In genomic region chr10:7182555-7183170, GRCm38 (mm10) we compare ENCODE assay signal across 7 mouse cellular contexts. TPM values are rescaled to one million over a fixed set of nuclear protein-coding genes. Genes with fewer than 3 reads are reported as not detected.
DNase-seq lines count a peak whose midpoint lies in the region; ATAC-seq and TF ChIP-seq lines count a peak whose summit lies in the region.

No protein-coding gene starts in this region.

- no peaks in the 10 kb centered on the region for H3K9me3 ChIP-seq in lung, postnatal 0 days (ENCODE audit: low read length)
- no peaks in the 10 kb centered on the region for H3K9me3 ChIP-seq in embryonic facial prominence, embryonic 15.5 days (replicated peaks)
- H3K9me3 ChIP-seq in kidney, embryonic 14.5 days (ENCODE audit: control insufficient read depth, low read length), result no peaks in the 10 kb centered on the region
- H3K9me3 ChIP-seq in stomach, embryonic 14.5 days (ENCODE audit: control insufficient read depth, low read depth, low read length), result no peaks in the 10 kb centered on the region

- H3K4me3 ChIP-seq in lung, postnatal 0 days (ENCODE audit: low read depth, low read length), result no peak overlapping the region
- H3K4me3 ChIP-seq in lung, adult 2 months (replicated peaks; ENCODE audit: extremely low read depth, low read depth, low read length), result no peak overlapping the region
- no peak overlapping the region for H3K4me3 ChIP-seq in embryonic facial prominence, embryonic 15.5 days (replicated peaks)
- H3K4me3 ChIP-seq in kidney, embryonic 14.5 days (ENCODE audit: low read length), result peak overlapping the region; percentile 5; the same call in 1 of the 2 replicates
- no peak overlapping the region for H3K4me3 ChIP-seq in stomach, embryonic 14.5 days (ENCODE audit: low read depth, low read length)
- no peak overlapping the region for H3K4me3 ChIP-seq in left cerebral cortex, adult 2 months

- peak overlapping the region; percentile 47; the same call in 1 of the 2 replicates for H3K27ac ChIP-seq in lung, postnatal 0 days (ENCODE audit: low read length)
- peak overlapping the region; percentile 82 for H3K27ac ChIP-seq in embryonic facial prominence, embryonic 15.5 days (replicated peaks)
- H3K27ac ChIP-seq in kidney, embryonic 14.5 days (ENCODE audit: low read depth, low read length), result peak overlapping the region; percentile 86
- peak overlapping the region; percentile 69 for H3K27ac ChIP-seq in stomach, embryonic 14.5 days (ENCODE audit: low read length)
- H3K27ac ChIP-seq in left cerebral cortex, adult 2 months, result no peak overlapping the region

- intact Hi-C loops in left cerebral cortex, adult 2 months (cut with DNase I), result no loop called here

- peaks cover 18% of the 10 kb centered on the region; the same call in 1 of the 2 replicates for H3K4me1 ChIP-seq in lung, postnatal 0 days (ENCODE audit: insufficient read depth, low read depth, low read length)
- peaks cover 22% of the 10 kb centered on the region for H3K4me1 ChIP-seq in lung, adult 2 months (ENCODE audit: control insufficient read depth, insufficient read depth, low read length)
- peaks cover 25% of the 10 kb centered on the region for H3K4me1 ChIP-seq in embryonic facial prominence, embryonic 15.5 days
- H3K4me1 ChIP-seq in kidney, embryonic 14.5 days (ENCODE audit: control insufficient read depth, insufficient read depth, low read length), result peaks cover 66% of the 10 kb centered on the region
- H3K4me1 ChIP-seq in stomach, embryonic 14.5 days (ENCODE audit: control insufficient read depth, insufficient read depth, low read length), result peaks cover 34% of the 10 kb centered on the region

- 32% methylated on average over 12 of the region's 12 CpGs for WGBS in lung, postnatal 0 days
- WGBS in lung, adult 2 months, result 32% methylated on average over 12 of the region's 12 CpGs
- 40% methylated on average over 12 of the region's 12 CpGs for WGBS in embryonic facial prominence, embryonic 15.5 days
- 7% methylated on average over 12 of the region's 12 CpGs for WGBS in kidney, embryonic 14.5 days
- 42% methylated on average over 12 of the region's 12 CpGs for WGBS in stomach, embryonic 14.5 days

- no peak overlapping the region for H3K9ac ChIP-seq in lung, postnatal 0 days (replicated peaks; ENCODE audit: low read depth)
- no peak overlapping the region for H3K9ac ChIP-seq in embryonic facial prominence, embryonic 15.5 days
- H3K9ac ChIP-seq in kidney, embryonic 14.5 days (ENCODE audit: low read depth, low read length), result peak overlapping the region; percentile 25
- H3K9ac ChIP-seq in stomach, embryonic 14.5 days (replicated peaks; ENCODE audit: low read depth, low read length), result no peak overlapping the region

- 0 out of 2 replicates have a peak overlapping the region, but pooled peaks have one; percentile 3 for H3K4me2 ChIP-seq in lung, postnatal 0 days (replicated peaks; ENCODE audit: low read depth, low read length)
- peak overlapping the region; percentile 30 for H3K4me2 ChIP-seq in embryonic facial prominence, embryonic 15.5 days (replicated peaks)
- H3K4me2 ChIP-seq in kidney, embryonic 14.5 days (replicated peaks; ENCODE audit: low read depth, low read length), result peak overlapping the region; percentile 24
- peak overlapping the region; percentile 29; the same call in 1 of the 2 replicates for H3K4me2 ChIP-seq in stomach, embryonic 14.5 days (replicated peaks; ENCODE audit: low read depth, low read length)

- no peak for DNase-seq in lung, postnatal 0 days (ENCODE audit: low spot score)
- no peak for DNase-seq in lung, adult 2 months
- no peak for DNase-seq in B cell, adult 2 months
- no peak for DNase-seq in left cerebral cortex, adult 2 months (ENCODE audit: extremely low spot score in 1 of 2, low spot score in 2 of 2)

- no peak; the same call in 1 of the 2 replicates for ATAC-seq in lung, postnatal 0 days
- no peak for ATAC-seq in embryonic facial prominence, embryonic 15.5 days (ENCODE audit: insufficient number of reproducible peaks, low FRiP score, low TSS enrichment, low read depth)
- ATAC-seq in kidney, embryonic 14.5 days (ENCODE audit: low FRiP score, low TSS enrichment), result peak; percentile 47
- 0 out of 2 replicates have a peak, but pooled peaks have one; percentile 10 for ATAC-seq in stomach, embryonic 14.5 days (ENCODE audit: insufficient number of reproducible peaks, insufficient read depth, low FRiP score, low read depth)

- TF ChIP-seq POLR2A in lung, adult 2 months (IDR thresholded peaks at IDR 0.05; ENCODE audit: borderline replicate concordance, extremely low read depth, low read depth, low read length), result no peak

- H3K27me3 ChIP-seq in lung, postnatal 0 days (replicated peaks; ENCODE audit: insufficient read depth, low read length), result no peaks in the 10 kb centered on the region
- no peaks in the 10 kb centered on the region for H3K27me3 ChIP-seq in embryonic facial prominence, embryonic 15.5 days
- no peaks in the 10 kb centered on the region for H3K27me3 ChIP-seq in kidney, embryonic 14.5 days (ENCODE audit: control insufficient read depth, insufficient read depth, low read length)
- no peaks in the 10 kb centered on the region for H3K27me3 ChIP-seq in stomach, embryonic 14.5 days (ENCODE audit: control insufficient read depth, insufficient read depth, low read length)

- no peak for TF ChIP-seq CTCF in lung, postnatal 0 days (IDR thresholded peaks at IDR 0.05)
- no peak for TF ChIP-seq CTCF in lung, adult 2 months (IDR thresholded peaks at IDR 0.05; ENCODE audit: insufficient read depth, low read length)
- TF ChIP-seq CTCF in left cerebral cortex, adult 2 months (IDR thresholded peaks at IDR 0.05), result no peak

- no peaks in the 10 kb centered on the region for H3K36me3 ChIP-seq in lung, postnatal 0 days (ENCODE audit: insufficient read depth, low read length)
- H3K36me3 ChIP-seq in embryonic facial prominence, embryonic 15.5 days, result no peaks in the 10 kb centered on the region
- H3K36me3 ChIP-seq in kidney, embryonic 14.5 days (ENCODE audit: control insufficient read depth, insufficient read depth, low read length), result no peaks in the 10 kb centered on the region
- H3K36me3 ChIP-seq in stomach, embryonic 14.5 days (ENCODE audit: control insufficient read depth, insufficient read depth, low read length), result no peaks in the 10 kb centered on the region

- TF ChIP-seq EP300 in lung, postnatal 0 days (IDR thresholded peaks at IDR 0.05), result no peak

RNA-seq across cellular contexts. Expression of gene Cnksr3, which starts 29.4 kb away (rescaled TPM):
- polyA plus RNA-seq in lung, postnatal 0 days (2015; fragmentation: Nextera tagmentation; extraction: Ambion mirVana), result 7.4 and 7.6 TPM in 2 replicates
- polyA plus RNA-seq in lung, adult 2 months (2012; rRNA removed), result 9.7 and 10.1 TPM in 2 replicates
- 11.8 and 11.9 TPM in 2 replicates for polyA plus RNA-seq in embryonic facial prominence, embryonic 15.5 days (2015; fragmentation: Nextera tagmentation; extraction: Ambion mirVana)
- 8.3 and 15.2 TPM in 2 replicates for polyA plus RNA-seq in kidney, embryonic 14.5 days (2014; fragmentation: Nextera tagmentation; extraction: Ambion mirVana)
- polyA plus RNA-seq in stomach, embryonic 14.5 days (2014; fragmentation: Nextera tagmentation; extraction: Ambion mirVana), result 11.1 and 13.6 TPM in 2 replicates
- total RNA-seq in left cerebral cortex, adult 2 months (2021), result 1 to 10 TPM; 3.9 to 5.2 TPM

Comparison
In these comparisons a context has a peak if more than half of its experiments do, and no peak if none do; other contexts are left out.
1. ATAC-seq: peak in kidney, embryonic 14.5 days (single experiment) and stomach, embryonic 14.5 days (single experiment); none in lung, postnatal 0 days (single experiment) and embryonic facial prominence, embryonic 15.5 days (single experiment).
2. Peak in every context shown above with its lines, with median percentiles within 50 percentile points of each other: H3K4me2 ChIP-seq.